9 mouse cellular contexts compared by ENCODE assay signal in the genomic region with DNA sequence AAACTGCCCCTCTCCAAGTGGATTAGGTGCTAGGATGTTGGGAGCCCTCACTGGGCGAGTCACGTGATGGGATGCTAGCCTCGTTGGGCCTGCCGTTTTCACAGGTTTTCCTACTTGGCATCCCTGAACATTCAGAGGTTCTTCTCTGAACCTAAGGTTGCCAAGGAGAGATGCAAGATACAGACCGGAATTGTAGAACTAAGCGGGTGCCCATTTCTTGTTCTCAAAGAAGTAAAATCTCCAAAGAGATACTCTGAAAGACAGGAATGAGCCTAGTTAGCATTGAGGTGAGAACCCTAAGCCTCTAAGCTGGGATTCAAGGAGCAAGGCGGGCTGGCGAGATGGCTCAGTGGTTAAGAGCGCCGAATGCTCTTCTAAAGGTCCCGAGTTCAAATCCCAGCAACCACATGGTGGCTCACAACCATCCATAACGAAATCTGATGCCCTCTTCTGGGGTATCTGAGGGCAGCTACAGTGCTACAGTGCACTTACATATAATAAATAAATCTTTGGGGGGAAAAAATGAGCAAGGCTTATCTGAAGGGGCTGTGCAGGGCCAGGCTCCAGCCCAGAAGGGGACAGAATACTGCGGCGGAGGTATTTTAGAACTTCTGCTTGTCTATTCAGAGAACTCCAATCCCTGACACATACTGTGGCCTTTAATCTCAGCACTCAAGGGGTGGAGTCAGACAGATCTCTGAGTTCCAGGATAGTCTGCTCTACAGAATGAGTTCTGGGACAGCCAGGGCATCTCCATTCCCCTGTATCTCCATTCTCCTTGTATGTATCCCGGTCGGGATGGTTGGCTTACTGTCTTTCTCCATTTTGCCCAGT. TPM values are rescaled to one million over a fixed set of nuclear protein-coding genes. Genes with fewer than 3 reads are reported as not detected.
A peak's percentile ranks its signal among the peaks of the same experiment; 100 is the strongest.
DNase-seq lines count a peak whose midpoint lies in the region; ATAC-seq lines count a peak whose summit lies in the region.
"Had no signal": no experiment of that assay in that cellular context is flagged by ENCODE, and none has a peak within 500 bp of the region (broad histone marks: within the 10 kb centered on the region; RNA-seq: fewer than 3 reads in every experiment).

No protein-coding gene starts in this region.

- peak overlapping the region; percentile 65 for H3K4me2 ChIP-seq in kidney, embryonic 15.5 days
- H3K4me2 ChIP-seq in intestine, embryonic 15.5 days (replicated peaks), result peak overlapping the region; percentile 59
- H3K4me2 ChIP-seq in midbrain, embryonic 16.5 days (ENCODE audit: low read length), result peak overlapping the region; percentile 46

- DNase-seq in kidney, postnatal 14 days, result no peak
- DNase-seq in layer of hippocampus, adult 9-10 months (ENCODE audit: low spot score), result no peak
- DNase-seq in B cell, adult 2 months, result no peak
- no peak for DNase-seq in gastrocnemius, adult 8-10 months (ENCODE audit: low spot score in 2 of 2)
- DNase-seq: cerebellum, adult 9-11 months had no signal

- no peak for ATAC-seq in kidney, embryonic 15.5 days (replicated peaks; ENCODE audit: low FRiP score)
- peak; percentile 4; the same call in 1 of the 2 replicates for ATAC-seq in common myeloid progenitor, adult 5-6 weeks (replicated peaks; ENCODE audit: low read depth, poor library complexity, severe bottlenecking)
- 0 out of 2 replicates have a peak, but pooled peaks have one; percentile 6 for ATAC-seq in intestine, embryonic 15.5 days
- no peak for ATAC-seq in midbrain, embryonic 16.5 days

- H3K9ac ChIP-seq in kidney, embryonic 15.5 days, result no peak overlapping the region
- H3K9ac ChIP-seq in intestine, embryonic 15.5 days, result no peak overlapping the region
- 0 out of 2 replicates have a peak overlapping the region, but pooled peaks have one; percentile 32 for H3K9ac ChIP-seq in midbrain, embryonic 16.5 days (ENCODE audit: low read depth, low read length)

- peaks cover 27% of the 10 kb centered on the region for H3K4me1 ChIP-seq in kidney, embryonic 15.5 days
- peaks cover 7% of the 10 kb centered on the region for H3K4me1 ChIP-seq in intestine, embryonic 15.5 days (replicated peaks)
- H3K4me1 ChIP-seq in midbrain, embryonic 16.5 days (ENCODE audit: control insufficient read depth, insufficient read depth, low read length), result peaks cover 8% of the 10 kb centered on the region

- H3K4me3 ChIP-seq in kidney, embryonic 15.5 days (replicated peaks), result peak overlapping the region; percentile 38; the same call in 1 of the 2 replicates
- peak overlapping the region; percentile 22; the same call in 1 of the 2 replicates for H3K4me3 ChIP-seq in intestine, embryonic 15.5 days (replicated peaks)
- H3K4me3 ChIP-seq in midbrain, embryonic 16.5 days (ENCODE audit: low read depth, low read length), result peak overlapping the region; percentile 27

- 84% methylated on average over 16 of the region's 16 CpGs for WGBS in kidney, embryonic 15.5 days
- WGBS in intestine, embryonic 15.5 days, result 86% methylated on average over 16 of the region's 16 CpGs
- WGBS in midbrain, embryonic 16.5 days, result 85% methylated on average over 16 of the region's 16 CpGs

- no peaks in the 10 kb centered on the region for H3K9me3 ChIP-seq in kidney, embryonic 15.5 days (replicated peaks)
- H3K9me3 ChIP-seq in intestine, embryonic 15.5 days, result no peaks in the 10 kb centered on the region
- no peaks in the 10 kb centered on the region for H3K9me3 ChIP-seq in midbrain, embryonic 16.5 days (replicated peaks; ENCODE audit: control insufficient read depth, low read length, poor library complexity, severe bottlenecking)

- H3K27ac ChIP-seq in kidney, embryonic 15.5 days, result no peak overlapping the region
- no peak overlapping the region for H3K27ac ChIP-seq in intestine, embryonic 15.5 days
- H3K27ac ChIP-seq in midbrain, embryonic 16.5 days (ENCODE audit: low read length), result peak overlapping the region; percentile 63; the same call in 1 of the 2 replicates

- H3K27me3 ChIP-seq in kidney, embryonic 15.5 days, result no peaks in the 10 kb centered on the region
- H3K27me3 ChIP-seq in intestine, embryonic 15.5 days (replicated peaks), result no peaks in the 10 kb centered on the region
- H3K27me3 ChIP-seq in midbrain, embryonic 16.5 days (ENCODE audit: control insufficient read depth, insufficient read depth, low read depth, low read length), result no peaks in the 10 kb centered on the region

- no peaks in the 10 kb centered on the region for H3K36me3 ChIP-seq in kidney, embryonic 15.5 days
- no peaks in the 10 kb centered on the region for H3K36me3 ChIP-seq in intestine, embryonic 15.5 days
- H3K36me3 ChIP-seq in midbrain, embryonic 16.5 days (ENCODE audit: control insufficient read depth, insufficient read depth, low read length), result no peaks in the 10 kb centered on the region

RNA-seq across cellular contexts. Expression of a gene that starts 37.0 kb away (rescaled TPM):
- polyA plus RNA-seq in kidney, embryonic 15.5 days (2015; fragmentation: Nextera tagmentation; extraction: Ambion mirVana), result 164 and 169 TPM in 2 replicates
- total RNA-seq in common myeloid progenitor, adult 5-6 weeks (2017), result 152 and 168 TPM in 2 replicates
- polyA plus RNA-seq in intestine, embryonic 15.5 days (2015; fragmentation: Nextera tagmentation; extraction: Ambion mirVana), result 112 and 129 TPM in 2 replicates
- 140 and 171 TPM in 2 replicates for polyA plus RNA-seq in midbrain, embryonic 16.5 days (2015; fragmentation: Nextera tagmentation; extraction: Ambion mirVana)
- 10 to 100 TPM; 16.8 to 22.6 (median 18.5) TPM for total RNA-seq in gastrocnemius, adult 8-10 months (2022)

Comparison
In these comparisons a context has a peak if more than half of its experiments do, and no peak if none do; other contexts are left out.
1. ATAC-seq: peak in common myeloid progenitor, adult 5-6 weeks (single experiment) and intestine, embryonic 15.5 days (single experiment); none in kidney, embryonic 15.5 days (single experiment) and midbrain, embryonic 16.5 days (single experiment).
2. Peak in every context shown above with its lines, with median percentiles within 50 percentile points of each other: H3K4me2 ChIP-seq and H3K4me3 ChIP-seq.